Mouse (Mus musculus): ENCODE data around the gene Wdr73. TPM values are rescaled to one million over a fixed set of nuclear protein-coding genes. Genes with fewer than 3 reads are reported as not detected.
A peak's percentile ranks its signal among the peaks of the same experiment; 100 is the strongest.

Wdr73 gene
- polyA plus RNA-seq, 1 experiment from 2014 or later: 27.4 TPM

DNA sequence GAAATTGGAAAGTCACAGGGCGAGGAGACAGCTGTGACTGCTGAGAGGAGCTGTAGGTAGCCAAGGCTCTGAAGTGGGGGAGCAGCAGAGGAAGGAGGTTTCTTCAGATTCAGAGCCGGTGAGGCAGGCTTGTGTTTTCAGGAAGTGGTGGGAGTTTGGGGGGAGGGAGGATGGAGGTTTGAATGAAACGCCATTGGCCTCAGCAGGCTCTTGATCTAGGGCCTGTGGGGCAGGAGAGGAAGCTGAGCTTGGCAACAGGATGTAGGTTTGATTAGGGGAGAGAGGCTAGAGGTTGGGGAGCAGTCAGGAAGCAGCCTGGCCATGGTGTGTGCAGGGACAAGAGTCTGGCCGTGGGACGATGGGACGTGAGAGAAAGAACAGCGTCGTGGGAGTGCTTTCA, 36.2 kb downstream of the Wdr73 start:
- Histone ChIP-seq H3K9me3 (no peaks in the 10 kb centered on the region), H3K4me1 (peaks cover 16% of the 10 kb centered on the region), H3K4me3 (no peak overlapping the region), H3K9ac (no peak overlapping the region), H3K36me3 (peaks cover 54% of the 10 kb centered on the region), H3K27me3 (no peaks in the 10 kb centered on the region), H3K27ac (no peak overlapping the region), H3K4me2 (no peak overlapping the region)
- ATAC-seq (ENCODE audit: insufficient number of reproducible peaks, low FRiP score, low TSS enrichment, low read depth): no peak
- WGBS: 77% methylated on average over 8 of the region's 8 CpGs

DNA sequence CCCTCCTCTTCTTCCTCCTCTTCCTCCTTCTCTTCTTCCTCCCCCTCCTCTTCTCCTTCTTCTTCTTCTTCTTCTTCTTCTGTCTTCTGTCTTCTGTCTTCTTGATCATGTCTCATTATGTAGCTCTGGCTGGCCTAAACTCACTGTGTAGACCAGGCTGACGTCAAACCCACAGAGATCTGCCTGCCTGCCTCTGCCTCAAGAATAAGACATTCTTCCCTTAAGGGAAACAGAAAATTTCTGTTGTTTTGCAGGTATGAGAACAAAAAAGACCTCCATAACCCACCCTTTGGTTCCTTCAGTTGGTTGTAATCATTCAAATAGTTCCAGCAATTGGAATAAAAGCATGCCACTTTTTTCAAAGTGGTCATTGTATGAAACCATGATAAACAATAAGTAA, 36.9 kb downstream of the Wdr73 start:
- Histone ChIP-seq H3K4me2 (no peak overlapping the region), H3K36me3 (peaks cover 50% of the 10 kb centered on the region), H3K4me1 (peaks cover 16% of the 10 kb centered on the region), H3K27ac (no peak overlapping the region), H3K9me3 (no peaks in the 10 kb centered on the region), H3K27me3 (no peaks in the 10 kb centered on the region), H3K4me3 (no peak overlapping the region), H3K9ac (no peak overlapping the region)
- WGBS: 77% methylated on average over 1 of the region's 1 CpGs
- no peak for ATAC-seq (ENCODE audit: insufficient number of reproducible peaks, low FRiP score, low TSS enrichment, low read depth)

DNA sequence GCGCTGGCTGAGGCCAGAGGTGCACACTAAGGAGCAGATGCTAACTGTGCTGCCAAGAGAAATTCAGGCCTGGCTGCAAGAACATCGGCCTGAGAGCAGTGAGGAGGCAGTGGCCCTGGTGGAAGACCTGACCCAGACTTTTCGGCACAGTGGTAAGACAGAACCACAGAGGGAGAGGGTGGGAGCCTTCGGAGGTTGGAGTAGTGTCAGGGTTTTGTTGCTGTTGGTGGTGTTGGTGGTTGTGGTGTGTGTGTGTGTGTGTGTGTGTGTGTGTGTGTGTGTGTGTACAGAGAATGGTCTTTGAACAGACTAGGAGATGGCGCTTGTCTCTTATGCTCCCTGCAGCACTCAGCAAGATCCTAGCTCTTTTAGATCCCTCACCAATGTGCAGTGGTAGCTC, 37.5 kb downstream of the Wdr73 start:
- Histone ChIP-seq H3K9ac (no peak overlapping the region), H3K9me3 (no peaks in the 10 kb centered on the region), H3K36me3 (peaks cover 44% of the 10 kb centered on the region), H3K27me3 (no peaks in the 10 kb centered on the region), H3K4me1 (peaks cover 16% of the 10 kb centered on the region), H3K27ac (no peak overlapping the region), H3K4me3 (no peak overlapping the region), H3K4me2 (no peak overlapping the region)
- WGBS: 87% methylated on average over 5 of the region's 5 CpGs
- no peak for ATAC-seq (ENCODE audit: insufficient number of reproducible peaks, low FRiP score, low TSS enrichment, low read depth)

DNA sequence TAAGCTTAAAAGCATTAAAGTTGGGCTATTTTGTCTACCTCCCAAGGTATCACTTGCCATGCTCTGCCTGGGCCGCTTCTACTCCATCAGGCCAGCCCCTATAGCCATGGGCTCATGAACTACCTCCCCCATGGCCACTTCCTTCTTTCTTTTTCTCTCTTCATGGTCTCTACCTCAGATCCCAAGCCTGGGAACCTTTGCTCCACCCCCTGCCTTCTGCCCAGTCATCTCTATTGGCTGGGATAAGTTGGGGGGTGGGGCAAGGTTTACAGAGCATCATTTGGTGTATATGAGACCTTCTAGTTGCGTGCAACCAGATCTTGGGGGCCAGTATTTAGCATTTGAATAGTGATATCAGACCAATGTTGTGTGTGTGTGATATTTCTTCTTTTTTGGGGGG, 38.6 kb downstream of the Wdr73 start:
- Histone ChIP-seq H3K27me3 (no peaks in the 10 kb centered on the region), H3K4me3 (no peak overlapping the region), H3K4me2 (no peak overlapping the region), H3K36me3 (peaks cover 36% of the 10 kb centered on the region), H3K4me1 (peaks cover 16% of the 10 kb centered on the region), H3K9ac (no peak overlapping the region), H3K27ac (no peak overlapping the region), H3K9me3 (no peaks in the 10 kb centered on the region)
- no peak for ATAC-seq (ENCODE audit: insufficient number of reproducible peaks, low FRiP score, low TSS enrichment, low read depth)
- 76% methylated on average over 2 of the region's 2 CpGs for whole genome bisulfite sequencing

DNA sequence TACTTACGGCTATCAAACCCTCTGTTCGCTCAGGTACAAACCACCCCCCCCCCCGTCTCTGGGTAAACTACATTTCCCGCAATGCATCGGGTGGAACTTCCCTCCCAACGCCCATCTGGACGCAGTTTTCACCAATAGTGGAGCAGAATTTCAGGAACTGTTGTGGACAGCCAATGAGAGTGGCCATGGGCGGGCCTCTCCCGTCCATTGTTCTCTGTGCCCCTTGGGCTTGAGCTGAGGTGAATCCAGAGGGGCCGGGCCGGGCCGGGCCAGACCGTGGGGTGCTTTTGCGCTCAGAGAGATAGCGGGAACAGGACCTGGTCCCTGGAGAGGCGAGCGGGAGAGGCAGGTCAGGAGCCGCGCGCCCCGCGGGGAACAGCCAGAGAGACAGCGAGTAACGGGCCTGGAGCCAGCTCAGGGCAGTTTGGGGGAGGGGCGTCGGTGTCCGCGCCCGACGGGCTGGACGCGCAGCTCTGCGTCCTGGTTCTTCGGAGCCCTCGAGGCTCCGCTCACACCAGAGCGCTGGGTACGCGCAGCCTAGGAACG, 40.3 kb downstream of the Wdr73 start, which contains the start of gene Zscan2:
Gene Zscan2 (plus strand): TSS at position 192 of the 546 bp plus-strand sequence.
- Histone ChIP-seq H3K9me3 (no peaks in the 10 kb centered on the region), H3K36me3 (peaks cover 22% of the 10 kb centered on the region), H3K4me3 (peak within 1 kb of the TSS; percentile 97), H3K9ac (peak within 1 kb of the TSS; percentile 77), H3K4me2 (peak within 1 kb of the TSS; percentile 69), H3K27ac (peak within 1 kb of the TSS; percentile 86), H3K27me3 (no peaks in the 10 kb centered on the region), H3K4me1 (peaks cover 16% of the 10 kb centered on the region)
- peak; percentile 98 for ATAC-seq (ENCODE audit: insufficient number of reproducible peaks, low FRiP score, low TSS enrichment, low read depth)
- WGBS: 0% methylated on average over 40 of the region's 40 CpGs

DNA sequence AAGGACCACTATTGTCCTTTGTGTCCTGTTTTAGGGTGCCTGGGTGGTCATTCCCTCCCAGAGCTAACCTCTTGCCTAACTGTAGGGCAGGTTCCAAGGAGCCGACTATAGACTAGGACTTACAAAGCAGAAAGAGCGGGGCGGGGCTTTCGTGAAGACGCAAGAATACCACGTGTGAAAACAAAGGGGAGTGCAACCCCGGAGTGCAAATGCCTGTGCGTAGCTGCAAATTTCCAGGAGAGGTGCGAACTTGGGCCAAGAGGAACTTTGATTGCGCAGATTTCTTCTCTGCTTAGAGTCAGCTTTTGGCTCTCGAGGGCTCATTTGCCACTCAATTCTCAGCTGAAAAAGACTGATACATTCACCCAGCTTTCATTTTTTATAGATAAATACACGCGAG, 40.8 kb downstream of the Wdr73 start:
- Histone ChIP-seq H3K4me1 (peaks cover 16% of the 10 kb centered on the region), H3K9ac (peak overlapping the region; percentile 4; the same call in 1 of the 2 replicates), H3K9me3 (no peaks in the 10 kb centered on the region), H3K4me3 (peak overlapping the region; percentile 97), H3K27me3 (no peaks in the 10 kb centered on the region), H3K27ac (no peak overlapping the region), H3K4me2 (peak overlapping the region; percentile 69), H3K36me3 (peaks cover 17% of the 10 kb centered on the region)
- 0 out of 2 replicates have a peak, but pooled peaks have one; percentile 61 for ATAC-seq (ENCODE audit: insufficient number of reproducible peaks, low FRiP score, low TSS enrichment, low read depth)
- WGBS: under 1% methylated on average over 13 of the region's 13 CpGs

DNA sequence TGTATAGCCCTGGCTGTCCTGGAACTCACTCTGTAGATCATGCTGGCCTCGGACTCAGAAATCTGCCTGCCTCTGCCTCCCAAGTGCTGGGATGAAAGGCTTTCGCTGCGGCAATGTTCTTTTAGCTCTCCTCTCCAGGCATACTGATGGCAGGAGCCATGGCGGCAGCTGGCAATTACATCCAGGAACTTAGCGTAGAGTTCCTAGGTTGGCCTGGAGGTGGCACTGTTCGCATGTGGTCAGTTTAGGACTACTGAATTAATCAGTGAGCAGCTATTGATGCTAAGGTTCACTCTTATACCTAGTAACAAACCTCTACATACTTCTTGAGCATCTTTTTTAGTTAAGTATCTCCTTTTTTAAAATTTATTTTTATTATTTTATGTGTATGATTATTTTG, 43.9 kb downstream of the Wdr73 start:
- Histone ChIP-seq H3K27me3 (no peaks in the 10 kb centered on the region), H3K9ac (no peak overlapping the region), H3K27ac (no peak overlapping the region), H3K4me1 (peaks cover 9% of the 10 kb centered on the region), H3K4me3 (no peak overlapping the region), H3K4me2 (no peak overlapping the region), H3K9me3 (no peaks in the 10 kb centered on the region), H3K36me3 (no peaks in the 10 kb centered on the region)
- ATAC-seq (ENCODE audit: insufficient number of reproducible peaks, low FRiP score, low TSS enrichment, low read depth): no peak
- 27% methylated on average over 6 of the region's 6 CpGs for WGBS

DNA sequence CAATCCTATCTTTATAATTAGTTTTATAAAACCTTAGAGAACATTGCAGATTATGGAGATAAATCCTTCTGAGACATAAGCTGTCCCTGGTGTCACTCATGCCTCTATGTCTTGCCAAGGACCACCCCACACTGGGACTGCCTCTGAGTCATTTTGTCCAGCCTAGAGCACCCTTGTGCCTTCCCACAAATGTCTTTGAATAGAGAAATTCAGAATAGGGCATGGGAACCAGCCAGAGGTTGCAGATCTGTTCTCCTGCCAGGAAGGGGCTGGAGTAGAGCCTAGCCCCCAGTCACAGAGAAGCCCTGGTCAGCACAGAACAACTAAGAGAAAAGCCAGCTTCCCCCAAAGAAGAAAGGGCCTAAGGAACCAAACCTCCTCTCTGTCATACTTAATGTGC, 45.8 kb downstream of the Wdr73 start:
- no peak overlapping the region for H3K4me3 ChIP-seq
- no peaks in the 10 kb centered on the region for H3K9me3 ChIP-seq
- no peak overlapping the region for H3K9ac ChIP-seq
- no peak overlapping the region for H3K4me2 ChIP-seq
- no peak overlapping the region for H3K27ac ChIP-seq
- H3K36me3 ChIP-seq: no peaks in the 10 kb centered on the region
- no peaks in the 10 kb centered on the region for H3K27me3 ChIP-seq
- H3K4me1 ChIP-seq: 0 out of 2 replicates have a peak, but pooled peaks cover 3% of the 10 kb centered on the region
- ATAC-seq (ENCODE audit: insufficient number of reproducible peaks, low FRiP score, low TSS enrichment, low read depth): no peak

DNA sequence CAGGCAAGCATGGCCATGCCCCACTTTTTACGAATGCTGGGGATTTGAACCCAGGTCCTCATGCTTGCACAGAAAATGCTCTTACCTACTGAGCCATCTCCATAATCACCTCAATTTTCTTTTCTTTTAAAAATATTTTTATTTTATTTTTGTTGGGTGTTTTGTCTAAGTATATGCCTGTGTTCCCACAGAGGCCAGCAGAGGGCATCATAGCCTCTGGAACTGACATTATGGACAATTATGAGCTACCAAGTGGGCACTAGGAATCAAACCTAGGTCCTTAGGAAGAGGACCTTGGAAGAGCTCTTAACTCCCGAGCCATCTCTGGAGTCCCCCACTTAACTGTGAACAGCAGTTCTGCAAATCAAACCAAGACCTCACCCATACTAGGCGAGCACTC, 47.9 kb downstream of the Wdr73 start:
- no peak overlapping the region for H3K4me2 ChIP-seq
- no peaks in the 10 kb centered on the region for H3K36me3 ChIP-seq
- no peaks in the 10 kb centered on the region for H3K4me1 ChIP-seq
- no peaks in the 10 kb centered on the region for H3K9me3 ChIP-seq
- ATAC-seq (ENCODE audit: insufficient number of reproducible peaks, low FRiP score, low TSS enrichment, low read depth): no peak
- no peaks in the 10 kb centered on the region for H3K27me3 ChIP-seq
- WGBS: 93% methylated on average over 3 of the region's 3 CpGs
- H3K27ac ChIP-seq: no peak overlapping the region
- no peak overlapping the region for H3K4me3 ChIP-seq
- H3K9ac ChIP-seq: no peak overlapping the region

DNA sequence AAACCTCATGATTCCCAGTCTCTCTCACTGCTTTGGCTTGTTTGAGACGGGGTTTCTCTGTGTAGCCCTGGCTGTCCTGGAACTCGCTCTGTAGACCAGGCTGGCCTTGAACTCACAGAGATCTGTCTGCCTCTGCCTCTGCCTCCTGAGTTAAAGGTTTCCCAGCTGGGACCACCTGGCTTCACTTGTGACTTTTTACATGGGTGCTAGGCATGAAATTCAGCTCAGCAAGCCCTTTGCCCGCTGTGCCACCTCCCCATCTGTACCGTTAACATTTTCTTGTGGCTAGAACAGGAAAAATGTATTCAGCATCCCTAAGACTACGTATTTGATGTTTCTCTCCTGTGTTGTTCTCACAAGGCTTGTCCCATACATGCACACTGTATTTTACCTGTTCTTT, 50.5 kb downstream of the Wdr73 start:
- no peak for ATAC-seq (ENCODE audit: insufficient number of reproducible peaks, low FRiP score, low TSS enrichment, low read depth)
- Histone ChIP-seq H3K9ac (no peak overlapping the region), H3K4me2 (no peak overlapping the region), H3K4me1 (peaks cover 4% of the 10 kb centered on the region; the same call in 1 of the 2 replicates), H3K4me3 (no peak overlapping the region), H3K27ac (no peak overlapping the region), H3K9me3 (no peaks in the 10 kb centered on the region), H3K27me3 (no peaks in the 10 kb centered on the region), H3K36me3 (no peaks in the 10 kb centered on the region)
- 87% methylated on average over 5 of the region's 5 CpGs for WGBS

DNA sequence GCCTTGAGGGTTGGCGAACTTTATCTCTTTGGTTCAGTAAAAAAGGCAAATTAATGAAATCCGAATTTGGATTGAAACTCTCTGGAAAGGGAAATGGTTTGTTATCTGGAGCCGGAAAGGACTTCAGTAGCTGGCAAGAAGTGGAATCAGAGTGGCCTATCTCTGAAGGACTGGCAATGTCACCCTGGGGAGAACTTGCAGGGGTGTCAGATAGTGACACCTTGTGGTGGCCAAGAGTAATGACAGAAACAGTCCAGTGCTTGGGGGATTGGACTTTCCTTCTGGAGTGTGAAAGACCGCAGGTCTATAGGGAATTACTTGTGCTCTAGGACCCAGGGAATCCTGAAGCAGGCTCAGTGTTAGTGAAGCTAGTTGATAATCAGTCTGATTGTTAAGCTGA, 51.4 kb downstream of the Wdr73 start:
- Histone ChIP-seq H3K27ac (no peak overlapping the region), H3K4me3 (no peak overlapping the region), H3K36me3 (no peaks in the 10 kb centered on the region), H3K4me2 (no peak overlapping the region), H3K4me1 (peaks cover 4% of the 10 kb centered on the region; the same call in 1 of the 2 replicates), H3K27me3 (no peaks in the 10 kb centered on the region), H3K9me3 (no peaks in the 10 kb centered on the region), H3K9ac (no peak overlapping the region)
- ATAC-seq (ENCODE audit: insufficient number of reproducible peaks, low FRiP score, low TSS enrichment, low read depth): no peak
- 23% methylated on average over 4 of the region's 4 CpGs for WGBS

DNA sequence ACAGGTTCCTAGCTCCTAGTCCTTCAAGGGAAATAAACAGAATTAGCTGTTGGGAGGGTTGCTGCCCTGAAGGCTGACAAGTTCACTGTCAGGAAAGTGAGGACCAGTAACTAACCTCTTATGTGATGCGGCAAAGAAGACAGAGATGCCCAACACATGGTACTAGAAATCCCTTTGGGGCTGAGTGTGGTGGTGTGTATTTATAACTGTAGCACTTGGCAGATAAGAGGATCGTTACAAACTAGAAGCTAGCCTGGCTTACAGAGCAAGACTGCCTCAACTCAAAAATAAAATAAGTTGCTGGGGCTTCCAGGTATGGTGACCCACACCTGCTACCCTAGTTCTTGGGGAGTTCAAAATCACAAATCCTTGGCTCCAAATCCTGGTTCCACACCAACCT, 51.8 kb downstream of the Wdr73 start:
- Histone ChIP-seq H3K9ac (no peak overlapping the region), H3K9me3 (no peaks in the 10 kb centered on the region), H3K4me1 (peaks cover 4% of the 10 kb centered on the region; the same call in 1 of the 2 replicates), H3K27ac (no peak overlapping the region), H3K4me2 (no peak overlapping the region), H3K36me3 (no peaks in the 10 kb centered on the region), H3K4me3 (no peak overlapping the region), H3K27me3 (no peaks in the 10 kb centered on the region)
- 85% methylated on average over 2 of the region's 2 CpGs for WGBS
- no peak for ATAC-seq (ENCODE audit: insufficient number of reproducible peaks, low FRiP score, low TSS enrichment, low read depth)

DNA sequence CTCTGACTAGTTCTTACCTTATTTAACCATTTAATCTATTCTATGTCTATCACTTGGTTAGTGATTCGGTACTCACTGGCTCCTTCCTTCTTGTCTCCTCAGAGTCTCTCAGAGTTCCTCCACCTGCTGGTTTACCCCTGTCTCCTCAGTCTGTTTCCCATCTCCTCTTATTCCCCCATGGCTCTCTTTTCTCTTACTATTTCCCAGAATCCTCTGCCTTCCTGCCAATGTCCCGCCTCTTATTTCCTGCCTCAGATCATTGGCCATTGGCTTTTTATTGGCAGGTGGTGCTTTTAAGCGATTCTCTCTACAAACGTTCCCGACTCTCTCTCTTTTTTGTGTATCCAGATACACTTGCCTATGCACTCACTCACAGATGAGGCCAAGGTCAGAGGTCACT, 54.4 kb downstream of the Wdr73 start:
- WGBS: 81% methylated on average over 5 of the region's 5 CpGs
- Histone ChIP-seq H3K36me3 (no peaks in the 10 kb centered on the region), H3K4me3 (no peak overlapping the region), H3K9ac (no peak overlapping the region), H3K4me1 (peaks cover 4% of the 10 kb centered on the region; the same call in 1 of the 2 replicates), H3K27ac (no peak overlapping the region), H3K4me2 (no peak overlapping the region), H3K27me3 (no peaks in the 10 kb centered on the region), H3K9me3 (no peaks in the 10 kb centered on the region)
- ATAC-seq (ENCODE audit: insufficient number of reproducible peaks, low FRiP score, low TSS enrichment, low read depth): no peak

All from limb, embryonic 15.5 days (tissue).